Mouse (Mus musculus) layer of hippocampus, postnatal 10 days (tissue): ENCODE measurements around the gene Olfr639. TPM values are rescaled to one million over a fixed set of nuclear protein-coding genes. Genes with fewer than 3 reads are reported as not detected.
"Not testable (repeated sequence)": the region's sequence is repeated elsewhere in the genome, so short reads cannot be mapped to it uniquely, and the experiment has no call there.

Experiments
- DNase-seq, 2 experiments: peaks; one replicate each; pipeline ENCODE4 v3.0.0; 2021; ENCODE audit warnings: low spot score in 2 of 2
- long read RNA-seq: library from polyadenylated mRNA; stranded (forward); transcript quantifications from one replicate; pipeline ENCODE4 v2.0.0, GENCODE M21; 2023
- total RNA-seq, 2 experiments: library from RNA; stranded (reverse); gene quantifications; 2 replicates each; pipeline ENCODE4 v1.2.3; 2021

Olfr639 gene
- total RNA-seq, result under 1 TPM; 0.09 to 0.16 TPM
- long read RNA-seq, result 0 reads

GRCm38 (mm10) chr7:104017203-104017602, at the start of gene Olfr639:
Gene Olfr639, minus strand, starts transcription at chr7:104017303.
- no peak for DNase-seq

DNA sequence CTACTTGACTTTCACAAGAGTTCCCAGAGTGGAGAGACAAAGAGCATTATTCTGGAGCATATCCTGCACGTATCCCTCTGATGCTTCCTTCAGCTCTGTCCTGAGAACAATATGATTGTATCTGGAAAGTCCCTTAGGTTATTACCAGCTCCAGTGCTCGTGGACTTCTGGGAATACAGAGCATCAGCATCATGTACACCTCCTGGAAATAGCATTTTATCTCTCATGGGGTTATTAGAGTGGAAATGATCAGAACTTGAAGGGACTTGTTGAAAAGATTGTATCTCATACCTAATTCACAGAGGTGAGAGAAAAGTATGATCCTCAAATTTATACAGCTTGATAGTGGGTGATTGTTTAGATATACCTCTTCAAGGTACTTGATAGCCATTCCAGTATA, 44.2 kb upstream of the Olfr639 start, which contains the start of gene 4930516K23Rik:
TSS of gene 4930516K23Rik (minus strand) at position 101 of the 400 bp plus-strand sequence.
- DNase-seq, result no peak

- DNase-seq, result no peak
These were observed 42.1 kb upstream of the Olfr639 start for GRCm38 (mm10) chr7:104059215-104059614.

GRCm38 (mm10) chr7:104052566-104052965, 35.5 kb upstream of the Olfr639 start, which contains the start of gene Olfr642:
Gene Olfr642, minus strand, starts transcription at chr7:104052666.
- no peak for DNase-seq

GRCm38 (mm10) chr7:104050745-104051144, 33.6 kb upstream of the Olfr639 start:
- no peak for DNase-seq

- no peak for DNase-seq
These were observed 18.0 kb upstream of the Olfr639 start, which contains the start of gene Olfr641 for GRCm38 (mm10) chr7:104035145-104035544. Gene Olfr641, plus strand, starts transcription at chr7:104035445.

- no peak for DNase-seq
These were observed 9.9 kb upstream of the Olfr639 start for GRCm38 (mm10) chr7:104026978-104027377.

GRCm38 (mm10) chr7:104025473-104025872, 8.4 kb upstream of the Olfr639 start, which contains the start of gene Olfr640:
Gene Olfr640, minus strand, starts transcription at chr7:104025573.
- DNase-seq, result no peak

GRCm38 (mm10) chr7:104021651-104022050, 4.5 kb upstream of the Olfr639 start:
- DNase-seq, result no peak

GRCm38 (mm10) chr7:104018953-104019352, 1.9 kb upstream of the Olfr639 start:
- DNase-seq, result no peak

DNA sequence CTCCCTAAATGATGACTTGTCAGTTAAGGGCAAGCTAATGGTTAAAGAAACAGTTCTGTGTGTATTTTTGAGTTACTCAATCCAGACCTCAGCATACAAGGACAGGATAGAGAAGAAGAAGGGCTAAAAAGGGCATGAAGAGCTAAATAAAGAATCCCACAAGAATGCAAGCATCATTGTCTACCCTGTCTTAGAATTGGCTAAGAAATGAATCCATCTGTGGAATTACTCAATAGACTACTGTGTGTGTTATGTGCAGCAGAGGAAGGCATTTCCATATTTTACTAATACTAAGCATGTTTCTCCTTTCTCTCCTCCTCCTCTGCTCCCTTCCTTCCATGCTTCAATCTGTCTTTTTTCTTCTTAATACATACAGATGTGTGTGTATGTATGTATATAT, 18.0 kb downstream of the Olfr639 start:
- DNase-seq, result no peak

DNA sequence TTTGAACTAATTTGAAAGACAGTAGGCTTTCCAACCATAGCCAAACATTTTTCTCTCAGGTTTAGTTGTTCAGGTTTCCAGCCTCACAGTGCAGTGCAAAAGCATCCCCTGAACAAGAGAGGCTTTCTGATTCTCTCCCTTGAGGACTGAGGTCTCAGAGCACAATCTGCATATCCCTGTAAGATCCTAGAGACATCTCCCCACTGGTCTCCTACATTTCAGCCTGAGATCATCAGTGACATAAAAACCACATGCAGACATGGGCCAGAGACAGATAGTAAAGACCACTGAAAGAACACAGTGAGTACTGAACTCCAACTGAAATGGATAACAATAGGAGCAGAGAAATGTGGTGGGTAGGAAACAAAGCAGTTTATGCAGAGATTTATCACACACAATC, 18.7 kb downstream of the Olfr639 start, which contains the start of gene Olfr638:
TSS of gene Olfr638 (plus strand) at position 301 of the 400 bp plus-strand sequence.
- DNase-seq, result no peak

- no peak for DNase-seq
These were observed 45.3 kb downstream of the Olfr639 start for GRCm38 (mm10) chr7:103971782-103972181.

DNA sequence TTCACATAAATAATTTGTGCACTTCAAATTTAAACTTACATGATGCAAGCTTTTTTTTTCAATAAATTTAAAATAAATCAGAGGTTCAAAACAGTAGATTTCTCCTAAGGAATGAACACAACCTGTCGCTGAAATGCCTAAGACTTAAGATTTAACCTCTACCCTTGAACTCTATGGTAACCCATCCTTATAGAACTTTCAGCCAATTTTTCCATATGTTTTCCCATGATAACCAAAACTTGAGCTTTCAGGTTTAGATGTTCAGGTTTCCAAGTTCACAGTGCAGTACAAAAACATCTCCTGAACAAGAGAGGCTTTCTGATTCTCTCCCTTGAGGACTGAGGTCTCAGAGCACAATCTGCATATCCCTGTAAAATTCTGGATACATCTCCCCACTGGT, 46.3 kb downstream of the Olfr639 start, which contains the start of gene Olfr635:
TSS of gene Olfr635 (plus strand) at position 301 of the 400 bp plus-strand sequence.
- DNase-seq, result no peak

GRCm38 (mm10) chr7:103966873-103967272, 50.2 kb downstream of the Olfr639 start:
- not testable (repeated sequence) for DNase-seq

Other genes starting within 250 kb of the Olfr639 start
- not detected for gene Olfr69, start 245.7 kb downstream of the Olfr639 start, total RNA-seq
- gene Olfr68, start 237.6 kb downstream of the Olfr639 start, total RNA-seq, result not detected
- gene Olfr67, start 225.5 kb downstream of the Olfr639 start, total RNA-seq, result not detected
- gene Hbb-bt, start 203.3 kb downstream of the Olfr639 start, total RNA-seq, result 10 to 100 TPM; 83.8 to 97.7 TPM
- gene Hbb-bs, start 189.2 kb downstream of the Olfr639 start, total RNA-seq, result 100 to 1,000 TPM; 744 to 802 TPM
- not detected for gene Hbb-bh2, start 176.8 kb downstream of the Olfr639 start, total RNA-seq
- gene Hbb-bh1, start 174.1 kb downstream of the Olfr639 start, total RNA-seq, result not detected
- not detected for gene Hbb-y, start 164.1 kb downstream of the Olfr639 start, total RNA-seq
- not detected for gene Olfr66, start 131.1 kb downstream of the Olfr639 start, total RNA-seq
- gene Olfr64, start 122.8 kb downstream of the Olfr639 start, total RNA-seq, result not detected
- gene Olfr65, start 113.8 kb downstream of the Olfr639 start, total RNA-seq, result not detected
- gene Olfr631, start 88.5 kb downstream of the Olfr639 start, total RNA-seq, result not detected
- gene Olfr632, start 83.0 kb downstream of the Olfr639 start, total RNA-seq, result not detected
- not detected for gene Olfr633, start 72.9 kb downstream of the Olfr639 start, total RNA-seq
- under 1 TPM; 0.11 TPM for gene Olfr635, start 46.2 kb downstream of the Olfr639 start, total RNA-seq
- gene Olfr638, start 18.6 kb downstream of the Olfr639 start, total RNA-seq, result not detected
- not detected for gene Olfr640, start 8.3 kb upstream of the Olfr639 start, total RNA-seq
- not detected for gene Olfr641, start 18.1 kb upstream of the Olfr639 start, total RNA-seq
- not detected for gene Olfr642, start 35.4 kb upstream of the Olfr639 start, total RNA-seq
- not detected for gene 4930516K23Rik, start 44.1 kb upstream of the Olfr639 start, total RNA-seq
- not detected for gene Olfr644, start 54.6 kb upstream of the Olfr639 start, total RNA-seq
- gene Olfr645, start 68.2 kb upstream of the Olfr639 start, total RNA-seq, result not detected
- gene Olfr646, start 87.6 kb upstream of the Olfr639 start, total RNA-seq, result not detected
- gene Ubqln5, start 112.5 kb upstream of the Olfr639 start, total RNA-seq, result not detected
- gene Olfr643, start 120.1 kb upstream of the Olfr639 start, total RNA-seq, result not detected
- gene Ubqln3, start 126.0 kb upstream of the Olfr639 start, total RNA-seq, result not detected
- gene Ubqlnl, start 133.3 kb upstream of the Olfr639 start, total RNA-seq, result not detected
- not detected for gene Olfm5, start 147.5 kb upstream of the Olfr639 start, total RNA-seq
- gene Olfr648, start 166.1 kb upstream of the Olfr639 start, total RNA-seq, result under 1 TPM; 0.11 to 0.18 TPM
- not detected for gene Olfr649, start 178.7 kb upstream of the Olfr639 start, total RNA-seq
- under 1 TPM; 0.41 to 0.47 TPM for gene Trim6, start 201.5 kb upstream of the Olfr639 start, total RNA-seq
- gene Trim34a, start 227.2 kb upstream of the Olfr639 start, total RNA-seq, result 1 to 10 TPM; 1.1 to 1.2 TPM